Mouse (Mus musculus) layer of hippocampus, adult 18-20 months (tissue): ENCODE data around the gene Nr1i3. TPM values are rescaled to one million over a fixed set of nuclear protein-coding genes. Genes with fewer than 3 reads are reported as not detected.

Source experiments
- DNase-seq, 2 experiments: peaks; one replicate each; pipeline ENCODE4 v3.0.0; 2022; ENCODE audit warnings: low spot score in 2 of 2
- total RNA-seq, 2 experiments: library from RNA; stranded (reverse); gene quantifications; 2 replicates each; pipeline ENCODE4 v1.2.3; 2021

Nr1i3 gene
- total RNA-seq, 2 experiments from 2014 or later, result 0.17 TPM; not detected in 1

- DNase-seq, result no peak
Measured at GRCm38 (mm10) chr1:171195046-171195822, 18.5 kb upstream of the Nr1i3 start.

DNA sequence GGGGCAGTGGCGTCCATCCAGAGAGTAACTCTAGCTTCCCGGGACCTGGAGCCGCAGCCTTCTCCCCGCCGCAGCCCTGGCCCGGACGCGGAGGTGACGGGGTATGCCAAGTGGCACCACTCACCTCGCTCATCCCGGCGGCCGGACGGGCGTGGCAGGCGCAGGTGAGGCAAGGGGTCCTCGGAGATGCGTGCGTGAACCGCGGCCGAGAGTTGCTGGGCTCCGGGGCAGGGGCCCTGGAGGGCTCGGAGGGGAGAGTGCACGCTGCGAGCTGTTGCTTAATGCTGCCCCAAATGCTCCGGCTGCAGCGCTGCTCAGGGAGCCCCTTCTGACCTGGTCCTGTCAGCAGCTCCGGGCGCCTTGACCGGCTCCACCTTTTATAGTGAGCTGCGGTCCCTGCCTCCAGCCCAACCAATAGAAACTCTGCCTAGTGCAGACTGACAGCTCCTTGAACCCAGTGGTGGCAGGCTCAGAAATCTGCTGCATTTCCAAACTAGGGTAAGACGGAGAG is 17.8 kb upstream of the Nr1i3 start, which contains the start of gene Pcp4l1:
TSS of gene Pcp4l1 (minus strand) at position 382 of the 511 bp plus-strand sequence.
- DNase-seq, result peak; percentile 43 to 44

- DNase-seq, result no peak
Measured at GRCm38 (mm10) chr1:171199532-171199931, 14.2 kb upstream of the Nr1i3 start.

DNA sequence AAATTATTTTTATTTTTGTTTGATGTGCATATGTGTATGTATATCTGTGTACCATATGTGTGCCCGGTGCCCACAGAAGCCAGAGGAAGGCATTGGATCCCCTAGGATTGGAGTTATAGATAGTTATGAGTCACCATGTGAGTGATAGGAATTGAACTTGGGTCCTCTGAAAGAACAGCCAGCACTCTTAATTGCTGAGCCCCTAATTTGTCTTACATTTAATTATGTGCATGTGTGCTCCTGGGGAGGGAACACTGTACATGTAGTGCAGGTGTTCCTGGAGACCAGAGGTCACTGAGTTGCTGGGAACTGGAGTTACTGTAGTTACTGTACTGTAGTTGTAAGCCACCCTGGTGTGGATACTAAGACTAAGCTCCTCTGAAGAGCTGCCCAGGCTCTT is 13.0 kb upstream of the Nr1i3 start:
- DNase-seq, result no peak

DNA sequence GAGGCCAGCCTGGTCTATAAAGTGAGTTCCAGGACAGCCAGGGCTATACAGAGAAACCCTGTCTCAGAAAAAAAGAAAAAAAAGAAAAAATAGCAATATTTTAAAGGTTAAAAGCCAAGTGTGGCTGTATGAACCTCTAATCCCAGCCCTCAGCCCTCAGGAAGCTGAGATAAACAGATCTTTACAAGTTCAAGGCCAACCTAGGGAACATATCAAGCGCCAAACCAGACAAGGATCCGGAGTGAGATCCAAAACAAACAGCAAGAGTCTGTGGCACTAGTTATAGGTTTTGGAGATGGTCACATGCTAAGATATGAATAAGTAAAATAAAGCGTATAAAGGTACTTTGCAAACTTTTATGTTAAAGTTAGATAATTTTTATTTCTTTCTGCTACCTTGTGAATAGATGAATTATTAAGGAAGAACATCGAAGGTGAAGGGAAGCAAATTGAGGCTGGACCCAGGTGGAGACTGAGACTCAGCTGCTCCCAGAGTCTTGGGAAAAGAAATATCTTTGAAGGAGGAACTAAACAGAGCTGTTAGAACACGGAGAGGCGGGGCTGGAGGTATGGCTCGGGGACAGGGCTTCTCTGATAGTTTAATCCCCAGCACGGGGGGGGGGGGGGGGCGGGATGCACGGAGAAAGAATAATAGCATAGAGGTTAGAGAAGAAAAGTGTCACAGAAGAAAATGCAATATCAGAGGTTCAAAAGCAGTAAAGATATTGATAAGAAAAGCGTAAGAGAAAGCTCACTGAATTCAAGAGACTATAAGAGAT is 10.1 kb upstream of the Nr1i3 start:
- DNase-seq, result no peak

GRCm38 (mm10) chr1:171204249-171204644 is 9.5 kb upstream of the Nr1i3 start:
- DNase-seq, result no peak

DNA sequence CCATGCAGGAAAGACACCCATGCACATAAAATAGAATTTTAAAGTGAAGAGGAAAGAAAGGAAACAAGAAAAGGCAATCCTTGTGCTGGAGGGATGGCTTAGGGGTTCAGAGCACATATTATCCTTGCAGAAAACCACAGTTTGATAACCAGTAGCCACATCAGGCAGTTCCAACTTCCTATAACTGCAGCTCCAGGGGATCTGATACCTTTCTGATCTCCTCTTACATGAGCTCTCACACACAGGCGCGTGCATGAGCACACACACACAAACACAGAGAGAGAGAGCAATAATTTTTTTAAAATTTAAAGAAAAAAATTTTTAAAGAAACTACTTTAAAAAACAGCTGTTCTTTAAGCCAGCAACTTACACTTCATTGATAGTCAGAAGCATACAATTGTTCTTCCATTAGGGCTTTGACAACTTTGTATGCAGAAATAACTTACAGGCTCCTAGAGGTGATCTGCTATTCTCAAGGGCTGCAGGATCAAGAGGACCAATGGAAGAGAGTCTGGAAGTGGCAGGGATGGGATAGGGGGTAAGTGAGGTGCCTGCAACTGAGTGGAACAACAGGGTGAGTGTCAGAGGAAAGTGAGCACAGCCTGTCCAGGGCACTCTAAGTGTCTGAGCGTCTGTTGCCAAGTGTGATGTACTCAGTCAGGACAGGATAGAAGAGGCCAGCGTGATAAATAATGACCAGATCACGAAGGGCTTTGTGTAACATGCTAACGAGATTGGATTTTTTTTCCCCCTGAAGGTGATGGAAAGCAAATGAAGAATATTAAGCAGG is 7.9 kb upstream of the Nr1i3 start:
- DNase-seq, result no peak

DNA sequence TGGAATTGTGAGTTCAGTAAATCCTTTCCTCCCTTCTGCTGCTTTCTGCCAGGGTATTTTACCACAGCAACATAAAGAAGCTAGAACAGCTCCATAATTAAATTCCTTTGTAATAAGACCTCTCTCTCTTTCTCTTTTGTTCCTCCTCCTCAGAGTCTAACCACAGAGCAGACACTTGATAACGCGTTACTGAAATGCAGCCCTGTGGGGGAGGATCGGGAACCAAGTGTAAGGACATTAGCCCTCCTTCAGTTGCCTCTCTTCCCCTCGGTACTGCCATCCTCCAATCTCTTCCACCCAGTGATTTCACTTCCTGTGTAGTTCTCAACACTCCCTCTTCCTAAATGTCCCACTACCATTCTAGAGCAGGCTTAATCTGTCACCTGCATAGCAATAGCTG is 4.4 kb upstream of the Nr1i3 start:
- DNase-seq, result no peak

GRCm38 (mm10) chr1:171212854-171213253 is 916 bp upstream of the Nr1i3 start:
- no peak for DNase-seq

- no peak for DNase-seq
Measured at GRCm38 (mm10) chr1:171216241-171216955, 2.6 kb downstream of the Nr1i3 start.

GRCm38 (mm10) chr1:171220871-171221270 is 7.1 kb downstream of the Nr1i3 start:
- peak; percentile 82 to 92 for DNase-seq

- DNase-seq, result peak in 1 of 2 experiments; percentile 23
Measured at GRCm38 (mm10) chr1:171221281-171222193, 7.8 kb downstream of the Nr1i3 start.

DNA sequence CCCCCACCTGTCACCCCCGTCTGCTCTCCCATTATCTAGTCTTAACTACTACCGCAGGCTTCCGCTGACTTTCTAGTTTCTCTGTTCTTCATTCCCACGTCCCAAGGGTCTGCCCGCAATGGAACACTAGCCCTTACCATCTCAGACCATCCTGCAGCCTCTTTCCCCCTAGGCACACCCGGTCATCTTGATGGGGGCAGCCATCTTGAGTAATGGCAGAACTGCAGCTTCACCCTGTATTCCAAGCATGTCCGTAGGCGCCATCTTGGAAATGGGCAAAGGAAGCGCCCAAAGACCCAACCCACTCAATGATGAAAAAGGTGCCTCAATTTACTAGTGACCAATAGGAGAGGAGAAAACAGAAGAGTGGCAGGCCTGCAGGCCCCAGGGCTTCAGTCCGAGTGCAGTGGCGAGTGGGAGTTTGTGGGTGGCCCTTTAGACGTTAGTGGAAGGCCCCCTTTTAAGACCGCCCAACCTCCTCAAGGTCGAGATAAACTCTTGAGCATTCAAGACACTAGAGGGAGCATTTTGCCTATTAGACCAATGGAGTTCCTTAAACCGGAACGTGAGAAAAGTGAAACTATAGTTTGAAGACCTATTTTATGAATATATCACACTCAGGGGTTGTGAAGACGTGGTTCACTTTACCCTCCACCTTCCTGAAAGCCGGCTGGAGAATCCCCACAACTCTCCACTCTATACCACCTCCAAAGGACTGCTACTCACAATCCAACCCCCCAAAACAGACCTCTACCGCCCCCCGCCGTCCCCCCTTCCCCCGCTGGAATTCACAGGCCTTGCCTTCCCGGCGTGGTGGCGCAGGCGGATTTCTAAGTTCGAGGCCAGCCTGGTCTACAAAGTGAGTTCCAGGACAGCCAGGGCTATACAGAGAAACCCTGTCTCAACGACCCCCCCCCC is 8.7 kb downstream of the Nr1i3 start, which contains the start of gene Tomm40l:
TSS of gene Tomm40l (minus strand) at position 277 of the 918 bp plus-strand sequence.
- peak; percentile 97 to 98 for DNase-seq

- no peak for DNase-seq
Measured at GRCm38 (mm10) chr1:171223168-171223567, 9.4 kb downstream of the Nr1i3 start.

DNA sequence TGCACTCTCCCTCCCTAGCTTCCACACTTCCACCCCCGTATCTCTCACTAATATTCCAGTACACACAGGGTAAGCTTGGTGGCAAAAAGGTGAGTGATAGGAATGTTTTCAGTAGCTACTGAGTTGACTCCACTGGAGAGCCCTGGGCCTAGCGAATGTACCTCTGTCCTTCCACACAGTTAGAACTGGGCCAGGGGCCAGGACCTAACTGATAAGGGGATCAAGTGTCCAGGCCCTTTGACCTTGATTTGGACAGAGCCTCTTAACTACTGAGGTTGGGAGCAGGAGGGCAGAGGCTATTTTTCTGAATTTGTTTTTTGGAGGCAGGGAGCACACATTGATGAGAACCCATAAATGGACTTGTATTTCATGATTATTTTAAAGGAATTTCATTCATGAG is 10.0 kb downstream of the Nr1i3 start:
- DNase-seq, result no peak

- DNase-seq, result no peak
Measured at GRCm38 (mm10) chr1:171224857-171225256, 11.1 kb downstream of the Nr1i3 start, which contains the start of gene Apoa2. Gene Apoa2 (plus strand): TSS chr1:171225054.

GRCm38 (mm10) chr1:171226780-171227179 is 13.0 kb downstream of the Nr1i3 start:
- DNase-seq, result no peak

DNA sequence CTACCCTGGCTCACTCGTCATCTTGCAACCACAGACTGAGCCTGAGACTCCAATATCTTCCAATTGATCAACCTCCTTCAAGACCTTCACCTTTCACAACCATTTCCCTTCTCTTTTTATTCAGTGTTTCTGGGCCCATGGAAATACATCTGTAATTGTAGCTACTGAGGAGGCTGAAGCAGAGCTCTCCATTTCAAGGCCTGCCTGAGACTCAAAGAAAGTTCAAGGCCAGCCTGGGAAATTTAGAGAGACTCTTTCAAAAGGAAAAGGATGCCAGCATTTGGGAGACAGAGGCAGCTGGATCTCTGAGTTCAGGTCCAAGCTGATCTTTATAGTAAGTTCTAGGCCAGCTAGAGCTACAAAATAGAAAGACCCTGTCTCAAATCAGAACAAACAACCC is 14.1 kb downstream of the Nr1i3 start:
- no peak for DNase-seq
